Mouse (Mus musculus) forebrain, postnatal 0 days (tissue): ENCODE results near the gene Ssc5d. TPM values are rescaled to one million over a fixed set of nuclear protein-coding genes. Genes with fewer than 3 reads are reported as not detected.

Experiments
- ATAC-seq: fragments of 200-750 bp; cut with Nextera tagmentation; 2 replicates; pipeline ENCODE4 v1.8.0; 2017; ENCODE audit warnings: mild to moderate bottlenecking, moderate library complexity
- DNase-seq: peaks from one replicate; pipeline ENCODE4 v3.0.0-alpha.2; 2015
- H3K27ac ChIP-seq: fragments of 300-500 bp; sonication (generic); 2 replicates; pipeline ENCODE4 v1.5.1; 2014; ENCODE audit warnings: low read depth, mild to moderate bottlenecking, antibody characterized with exemption, low read length, moderate library complexity, mixed read lengths
- H3K27me3 ChIP-seq: fragments of 300-500 bp; sonication (generic); 2 replicates; pipeline ENCODE4 v1.6.1; 2014; ENCODE audit warnings: mild to moderate bottlenecking, low read length, mixed read lengths; ENCODE audit not compliant: insufficient read depth
- H3K36me3 ChIP-seq: fragments of 300-500 bp; sonication (generic); 2 replicates; pipeline ENCODE4 v1.6.1; 2014; ENCODE audit warnings: mild to moderate bottlenecking, moderate library complexity; ENCODE audit not compliant: insufficient read depth
- H3K4me1 ChIP-seq: fragments of 300-500 bp; sonication (generic); 2 replicates; pipeline ENCODE4 v1.6.1; 2014; ENCODE audit warnings: antibody characterized with exemption; ENCODE audit not compliant: insufficient read depth
- H3K4me2 ChIP-seq: fragments of 300-500 bp; sonication (generic); 2 replicates; pipeline ENCODE4 v1.6.1; 2014; ENCODE audit warnings: low read depth, mild to moderate bottlenecking, moderate library complexity
- H3K4me3 ChIP-seq: fragments of 300-500 bp; sonication (generic); 2 replicates; pipeline ENCODE4 v1.5.1; 2014; ENCODE audit warnings: low read depth, low read length, mixed read lengths
- H3K9ac ChIP-seq: fragments of 300-500 bp; sonication (generic); 2 replicates; pipeline ENCODE4 v1.6.1; 2014; ENCODE audit warnings: mild to moderate bottlenecking
- H3K9me3 ChIP-seq: fragments of 300-500 bp; sonication (generic); 2 replicates; pipeline ENCODE4 v1.6.1; 2016; ENCODE audit warnings: low read length
- CTCF ChIP-seq: sonication (generic); IDR thresholded peaks from 2 replicates; pipeline ENCODE4 v1.5.1; 2016; ENCODE audit warnings: antibody characterized with exemption, control low read depth, low read depth
- WGBS: fragments of 180-500 bp; shearing (Covaris S2); extraction: QIAGEN DNeasy Blood & Tissue Kit; methylation state at CpG from one replicate; pipeline ENCODE4 v1.1.7; 2014; 5-methylcytosine and 5-hydroxymethylcytosine counted together
- polyA plus RNA-seq: library from polyadenylated mRNA; unstranded; fragments of >200 nt; fragmentation: Nextera tagmentation; extraction: Ambion mirVana; gene quantifications from 2 replicates; pipeline ENCODE4 v1.2.1, GENCODE M21; 2015
- total RNA-seq: library from RNA; depleted of rRNA; stranded (reverse); fragments of >200 nt; gene quantifications from 2 replicates; pipeline ENCODE4 v1.2.3, GENCODE M21; 2014

Gene Ssc5d
- total and polyA plus RNA-seq, 2 experiments from 2014 or later = 0.51 to 1.7 TPM

- H3K27ac ChIP-seq = no peak overlapping the region
- peaks cover 32% of the 10 kb centered on the region; the same call in 1 of the 2 replicates for H3K4me1 ChIP-seq
Measured at GRCm38 (mm10) chr7:4919971-4920370, 5.6 kb upstream of the Ssc5d start.

GRCm38 (mm10) chr7:4920496-4920895 lies 5.1 kb upstream of the Ssc5d start:
- Histone ChIP-seq H3K36me3 (peaks cover 29% of the 10 kb centered on the region), H3K4me2 (no peak overlapping the region), H3K9ac (no peak overlapping the region), H3K27ac (no peak overlapping the region), H3K4me3 (no peak overlapping the region), H3K27me3 (no peaks in the 10 kb centered on the region), H3K4me1 (peaks cover 36% of the 10 kb centered on the region; the same call in 1 of the 2 replicates), H3K9me3 (no peaks in the 10 kb centered on the region)
- ATAC-seq (no peak), DNase-seq (no peak)
- 91% methylated on average over 19 of the region's 19 CpGs for WGBS
- TF ChIP-seq CTCF = no peak

More at GRCm38 (mm10) chr7:4919971-4920370, 5.6 kb upstream of the Ssc5d start:
- no peaks in the 10 kb centered on the region for H3K27me3 ChIP-seq
- H3K4me3 ChIP-seq = no peak overlapping the region
- ATAC-seq (no peak), DNase-seq (no peak)
- peaks cover 29% of the 10 kb centered on the region for H3K36me3 ChIP-seq
- 87% methylated on average over 19 of the region's 21 CpGs for WGBS
- no peaks in the 10 kb centered on the region for H3K9me3 ChIP-seq
- no peak for TF ChIP-seq CTCF
- no peak overlapping the region for H3K9ac ChIP-seq
- H3K4me2 ChIP-seq = no peak overlapping the region

GRCm38 (mm10) chr7:4920976-4921823 lies 4.4 kb upstream of the Ssc5d start:
- TF ChIP-seq CTCF = no peak
- 58% methylated on average over 23 of the region's 23 CpGs for WGBS
- peaks cover 29% of the 10 kb centered on the region for H3K36me3 ChIP-seq
- H3K27ac ChIP-seq = peak overlapping the region; percentile 96
- peaks cover 36% of the 10 kb centered on the region; the same call in 1 of the 2 replicates for H3K4me1 ChIP-seq
- ATAC-seq = no peak
- no peaks in the 10 kb centered on the region for H3K9me3 ChIP-seq
- no peak overlapping the region for H3K4me2 ChIP-seq
- H3K4me3 ChIP-seq = no peak overlapping the region
- no peaks in the 10 kb centered on the region for H3K27me3 ChIP-seq
- no peak overlapping the region for H3K9ac ChIP-seq
- no peak for DNase-seq

GRCm38 (mm10) chr7:4921824-4922482 lies 3.6 kb upstream of the Ssc5d start, which contains the start of gene Nat14:
Gene Nat14 (plus strand): TSS chr7:4922028.
- peaks cover 29% of the 10 kb centered on the region for H3K36me3 ChIP-seq
- H3K4me1 ChIP-seq = peaks cover 28% of the 10 kb centered on the region; the same call in 1 of the 2 replicates
- no peaks in the 10 kb centered on the region for H3K27me3 ChIP-seq
- H3K27ac ChIP-seq = peak within 1 kb of the TSS; percentile 96
- no peak for TF ChIP-seq CTCF
- peak within 1 kb of the TSS; percentile 68 for H3K9ac ChIP-seq
- WGBS = 22% methylated on average over 8 of the region's 8 CpGs
- peak; percentile 2; the same call in 1 of the 2 replicates for ATAC-seq
- H3K4me3 ChIP-seq = peak within 1 kb of the TSS; percentile 53
- no peak for DNase-seq
- H3K4me2 ChIP-seq = peak within 1 kb of the TSS; percentile 97
- H3K9me3 ChIP-seq = no peaks in the 10 kb centered on the region

- Histone ChIP-seq H3K4me2 (peak overlapping the region; percentile 97), H3K4me1 (peaks cover 28% of the 10 kb centered on the region; the same call in 1 of the 2 replicates), H3K27ac (peak overlapping the region; percentile 96), H3K27me3 (no peaks in the 10 kb centered on the region), H3K9me3 (no peaks in the 10 kb centered on the region), H3K36me3 (peaks cover 28% of the 10 kb centered on the region), H3K9ac (peak overlapping the region; percentile 68), H3K4me3 (peak overlapping the region; percentile 53)
- DNase-seq (peak; percentile 95), ATAC-seq (peak; percentile 88)
- no peak for TF ChIP-seq CTCF
- WGBS = 1% methylated on average over 14 of the region's 14 CpGs
Measured at GRCm38 (mm10) chr7:4922508-4922907, 3.1 kb upstream of the Ssc5d start.

- Histone ChIP-seq H3K4me3 (peak overlapping the region; percentile 53), H3K36me3 (peaks cover 25% of the 10 kb centered on the region), H3K4me2 (peak overlapping the region; percentile 97), H3K27ac (peak overlapping the region; percentile 96), H3K27me3 (no peaks in the 10 kb centered on the region), H3K9ac (peak overlapping the region; percentile 68), H3K9me3 (no peaks in the 10 kb centered on the region), H3K4me1 (peaks cover 28% of the 10 kb centered on the region; the same call in 1 of the 2 replicates)
- peak; percentile 63 for TF ChIP-seq CTCF
- peak; percentile 92 for DNase-seq
- ATAC-seq = peak; percentile 53
- WGBS = 2% methylated on average over 14 of the region's 14 CpGs
Measured at GRCm38 (mm10) chr7:4922931-4923565, 2.5 kb upstream of the Ssc5d start.
